Mouse (Mus musculus) neural tube, embryonic 13.5 days (tissue): ENCODE results near the gene Mc1r. TPM values are rescaled to one million over a fixed set of nuclear protein-coding genes. Genes with fewer than 3 reads are reported as not detected.
"Not testable (repeated sequence)": the region's sequence is repeated elsewhere in the genome, so short reads cannot be mapped to it uniquely, and the experiment has no call there.

Experiments used
- ATAC-seq: fragments of 200-750 bp; cut with Nextera tagmentation; 2 replicates; pipeline ENCODE4 v1.8.0; 2017; ENCODE audit warnings: low read depth, mild to moderate bottlenecking, moderate TSS enrichment, moderate library complexity
- H3K27ac ChIP-seq: fragments of 300-500 bp; sonication (generic); replicated peaks from 2 replicates; pipeline ENCODE4 v1.5.1; 2015; ENCODE audit warnings: moderate library complexity, mild to moderate bottlenecking, inconsistent platforms
- H3K27me3 ChIP-seq: fragments of 300-500 bp; sonication (generic); 2 replicates; pipeline ENCODE4 v1.6.1; 2015; ENCODE audit warnings: mild to moderate bottlenecking, inconsistent platforms
- H3K36me3 ChIP-seq: fragments of 300-500 bp; sonication (generic); 2 replicates; pipeline ENCODE4 v1.6.1; 2015; ENCODE audit warnings: mild to moderate bottlenecking, inconsistent platforms
- H3K4me1 ChIP-seq: fragments of 300-500 bp; sonication (generic); replicated peaks from 2 replicates; pipeline ENCODE4 v1.6.1; 2015; ENCODE audit warnings: inconsistent platforms
- H3K4me2 ChIP-seq: fragments of 300-500 bp; sonication (generic); 2 replicates; pipeline ENCODE4 v1.6.1; 2015; ENCODE audit warnings: inconsistent platforms, mild to moderate bottlenecking, moderate library complexity
- H3K4me3 ChIP-seq: fragments of 300-500 bp; sonication (generic); 2 replicates; pipeline ENCODE4 v1.5.1; 2015; ENCODE audit warnings: mild to moderate bottlenecking, inconsistent platforms
- H3K9ac ChIP-seq: fragments of 300-500 bp; sonication (generic); 2 replicates; pipeline ENCODE4 v1.6.1; 2015; ENCODE audit warnings: moderate library complexity, mild to moderate bottlenecking, inconsistent platforms
- H3K9me3 ChIP-seq: fragments of 300-500 bp; sonication (generic); 2 replicates; pipeline ENCODE4 v1.6.1; 2016; ENCODE audit warnings: inconsistent platforms
- WGBS: fragments of 180-500 bp; shearing (Covaris S2); methylation state at CpG from one replicate; pipeline ENCODE4 v1.1.7; 2015; 5-methylcytosine and 5-hydroxymethylcytosine counted together
- polyA plus RNA-seq: library from polyadenylated mRNA; unstranded; fragments of >200 nt; fragmentation: Nextera tagmentation; extraction: Ambion mirVana; gene quantifications from 2 replicates; pipeline ENCODE4 v1.2.1, GENCODE M21; 2015

The Mc1r gene
- polyA plus RNA-seq, 1 experiment from 2014 or later, result 0.22 TPM

DNA sequence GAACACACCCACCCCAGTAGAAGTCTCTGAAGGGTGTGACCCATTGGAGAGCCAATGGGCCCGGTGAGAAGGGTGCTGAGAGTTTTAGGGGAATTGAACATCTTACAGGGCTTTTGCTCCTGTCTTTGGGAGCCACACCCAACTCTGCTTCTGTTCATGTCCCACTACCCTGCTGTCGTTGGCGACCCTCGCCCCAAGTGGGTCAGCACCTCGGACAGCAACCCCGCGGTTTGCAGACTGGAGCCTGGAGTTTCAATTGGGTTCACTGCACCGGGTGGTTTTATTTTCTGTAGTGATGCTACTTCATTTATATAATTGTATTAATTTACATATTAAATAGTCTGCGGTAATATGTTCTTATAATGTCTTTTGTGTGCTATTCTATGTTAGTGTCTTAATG, 7.3 kb downstream of the Mc1r start:
- 10% methylated on average over 9 of the region's 9 CpGs for WGBS

GRCm38 (mm10) chr8:123414997-123415696, 8.2 kb downstream of the Mc1r start:
- H3K36me3 ChIP-seq, result peaks cover 31% of the 10 kb centered on the region
- 89% methylated on average over 5 of the region's 5 CpGs for WGBS
- peaks cover 42% of the 10 kb centered on the region for H3K4me1 ChIP-seq
- peak overlapping the region; percentile 100 for H3K9ac ChIP-seq
- H3K4me3 ChIP-seq, result peak overlapping the region; percentile 87
- H3K27ac ChIP-seq, H3K9me3 ChIP-seq, ATAC-seq, H3K27me3 ChIP-seq: not testable (repeated sequence)
- H3K4me2 ChIP-seq, result peak overlapping the region; percentile 85

More for the DNA sequence above, 7.3 kb downstream of the Mc1r start:
- Histone ChIP-seq H3K36me3 (peaks cover 22% of the 10 kb centered on the region), H3K4me1 (peaks cover 51% of the 10 kb centered on the region), H3K9me3 (no peaks in the 10 kb centered on the region), H3K27ac (peak overlapping the region; percentile 98), H3K4me3 (peak overlapping the region; percentile 87), H3K27me3 (no peaks in the 10 kb centered on the region; the same call in 1 of the 2 replicates), H3K4me2 (peak overlapping the region; percentile 85), H3K9ac (peak overlapping the region; percentile 100)
- ATAC-seq, result no peak

DNA sequence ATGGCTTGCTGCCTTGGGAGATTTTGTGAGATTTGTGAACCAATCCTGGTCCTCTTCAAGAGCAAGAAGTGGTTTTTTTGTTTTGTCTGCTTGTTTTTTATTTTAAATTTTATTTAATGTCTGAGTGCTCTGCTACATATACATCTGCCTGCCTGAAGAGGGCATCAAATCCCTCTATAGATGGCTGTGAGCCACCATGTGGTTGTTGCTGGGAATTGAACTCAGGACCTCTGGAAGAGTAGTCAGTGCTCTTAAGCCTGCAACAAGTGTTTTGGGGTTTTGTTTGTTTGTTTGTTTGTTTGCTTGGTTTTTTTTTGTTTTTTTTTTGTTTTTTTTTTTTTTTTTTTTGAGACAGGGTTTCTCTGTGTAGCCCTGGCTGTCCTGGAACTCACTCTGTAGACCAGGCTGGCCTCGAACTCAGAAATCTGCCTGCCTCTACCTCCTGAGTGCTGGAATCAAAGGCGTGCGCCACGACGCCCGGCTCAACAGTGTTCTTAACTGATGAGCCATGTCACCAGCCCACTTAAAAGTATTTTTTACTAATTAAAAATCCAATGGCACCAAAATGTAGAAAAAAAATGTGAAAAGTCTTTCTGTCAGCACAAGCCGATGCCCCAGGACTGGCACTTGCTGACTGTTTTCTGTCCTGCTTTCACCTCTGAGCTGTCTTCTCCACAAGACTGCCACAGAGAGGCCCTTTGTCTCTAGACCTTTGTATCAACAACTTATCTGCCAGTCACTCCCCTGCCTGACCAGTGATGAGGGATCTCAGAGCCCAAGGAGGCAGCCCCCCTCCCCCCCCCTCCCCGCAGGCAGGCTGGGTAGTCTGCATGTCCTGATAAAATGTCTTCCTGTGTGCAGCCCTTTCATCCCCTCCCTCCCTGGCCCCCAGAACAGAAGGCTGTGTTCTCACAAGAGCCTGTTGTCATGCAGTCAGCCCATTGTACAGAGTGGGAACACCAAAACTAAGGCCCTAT, 9.3 kb downstream of the Mc1r start:
- no peak for ATAC-seq
- Histone ChIP-seq H3K36me3 (peaks cover 42% of the 10 kb centered on the region), H3K4me1 (peaks cover 40% of the 10 kb centered on the region), H3K9me3 (no peaks in the 10 kb centered on the region), H3K27ac (no peak overlapping the region), H3K27me3 (no peaks in the 10 kb centered on the region), H3K4me3 (peak overlapping the region; percentile 87; the same call in 1 of the 2 replicates), H3K9ac (no peak overlapping the region; the same call in 1 of the 2 replicates), H3K4me2 (peak overlapping the region; percentile 85)
- 85% methylated on average over 8 of the region's 8 CpGs for WGBS

- Histone ChIP-seq H3K9me3 (no peaks in the 10 kb centered on the region), H3K4me2 (peak overlapping the region; percentile 85), H3K27ac (no peak overlapping the region), H3K4me1 (peaks cover 44% of the 10 kb centered on the region), H3K4me3 (0 out of 2 replicates have a peak overlapping the region, but pooled peaks have one; percentile 6), H3K36me3 (peaks cover 49% of the 10 kb centered on the region), H3K27me3 (no peaks in the 10 kb centered on the region), H3K9ac (no peak overlapping the region; the same call in none of the 2 replicates)
- ATAC-seq, result no peak
- 71% methylated on average over 8 of the region's 8 CpGs for WGBS
These were observed 10.1 kb downstream of the Mc1r start for GRCm38 (mm10) chr8:123416944-123417555.

DNA sequence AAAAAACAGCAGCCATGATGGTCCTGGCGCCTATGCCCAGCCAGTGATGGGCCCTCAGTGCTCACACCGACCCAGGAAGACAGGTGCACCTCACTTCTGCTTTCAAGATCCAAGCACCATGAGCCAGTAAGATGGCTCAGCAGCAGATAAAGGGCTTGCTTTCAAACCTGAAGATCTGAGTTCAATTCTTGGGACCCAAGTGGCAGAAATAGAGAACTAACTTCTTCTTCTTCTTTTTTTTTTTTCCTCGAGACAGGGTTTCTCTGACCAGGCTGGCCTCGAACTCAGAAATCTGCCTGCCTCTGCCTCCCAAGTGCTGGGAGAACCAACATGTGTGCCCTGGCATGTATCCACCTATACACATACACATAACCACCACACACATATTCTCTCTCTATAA, 12.8 kb downstream of the Mc1r start:
- no peaks in the 10 kb centered on the region for H3K27me3 ChIP-seq
- 80% methylated on average over 4 of the region's 4 CpGs for WGBS
- no peak overlapping the region for H3K9ac ChIP-seq
- H3K4me1 ChIP-seq, result peaks cover 52% of the 10 kb centered on the region
- ATAC-seq, result no peak
- H3K4me3 ChIP-seq, result no peak overlapping the region
- no peak overlapping the region for H3K27ac ChIP-seq
- peaks cover 66% of the 10 kb centered on the region for H3K36me3 ChIP-seq
- H3K9me3 ChIP-seq, result no peaks in the 10 kb centered on the region
- H3K4me2 ChIP-seq, result no peak overlapping the region

- Histone ChIP-seq H3K36me3 (peaks cover 66% of the 10 kb centered on the region), H3K9ac (0 out of 2 replicates have a peak overlapping the region, but pooled peaks have one; percentile 31), H3K4me1 (peaks cover 43% of the 10 kb centered on the region), H3K27me3 (no peaks in the 10 kb centered on the region), H3K4me2 (no peak overlapping the region), H3K4me3 (no peak overlapping the region), H3K9me3 (no peaks in the 10 kb centered on the region), H3K27ac (no peak overlapping the region)
- WGBS, result 91% methylated on average over 34 of the region's 34 CpGs
- no peak for ATAC-seq
These were observed 13.8 kb downstream of the Mc1r start for GRCm38 (mm10) chr8:123420525-123421281.

GRCm38 (mm10) chr8:123421325-123421724, 14.4 kb downstream of the Mc1r start:
- Histone ChIP-seq H3K36me3 (peaks cover 65% of the 10 kb centered on the region), H3K4me1 (peaks cover 38% of the 10 kb centered on the region), H3K4me2 (no peak overlapping the region), H3K9ac (peak overlapping the region; percentile 31; the same call in 1 of the 2 replicates), H3K4me3 (no peak overlapping the region), H3K27ac (no peak overlapping the region), H3K27me3 (no peaks in the 10 kb centered on the region), H3K9me3 (peaks cover 2% of the 10 kb centered on the region; the same call in 1 of the 2 replicates)
- no peak for ATAC-seq
- 89% methylated on average over 19 of the region's 19 CpGs for WGBS

DNA sequence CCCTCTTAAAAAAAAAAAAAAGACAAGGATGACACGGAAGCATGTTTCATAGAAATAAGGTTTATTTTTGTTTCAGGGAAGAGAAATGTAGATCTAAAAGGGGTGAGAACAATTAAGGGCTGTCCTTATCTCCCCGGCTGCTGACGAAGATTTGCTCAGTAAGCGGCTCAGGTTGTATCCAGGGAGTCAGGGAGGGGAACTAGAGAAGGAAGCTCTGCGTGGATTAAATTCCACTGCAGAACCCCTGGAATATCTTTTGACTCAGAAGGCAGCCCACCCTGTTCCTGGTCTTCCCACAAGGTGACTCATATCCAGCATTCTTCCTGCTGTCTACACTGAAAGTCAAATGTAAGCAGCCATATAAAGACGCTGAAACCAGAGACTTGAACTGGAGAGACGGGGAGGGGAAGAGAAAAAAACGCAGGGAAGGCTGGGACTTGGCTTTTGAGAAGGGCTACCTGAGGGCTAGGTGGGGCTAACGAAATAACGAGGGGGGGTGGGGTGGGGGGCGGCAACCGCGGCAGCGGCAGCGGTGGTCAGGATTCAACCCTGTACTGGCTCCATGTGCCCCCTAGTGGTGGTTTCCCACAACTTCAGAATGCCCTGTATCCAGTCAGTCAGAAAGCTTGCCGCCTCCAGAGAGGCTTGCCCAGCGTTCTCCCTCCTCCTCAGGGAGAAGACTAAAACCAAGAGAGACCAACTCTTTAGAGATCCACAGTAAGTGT, 15.3 kb downstream of the Mc1r start:
- 18% methylated on average over 17 of the region's 17 CpGs for WGBS
- Histone ChIP-seq H3K27me3 (no peaks in the 10 kb centered on the region), H3K9me3 (peaks cover 10% of the 10 kb centered on the region), H3K4me1 (peaks cover 29% of the 10 kb centered on the region), H3K27ac (no peak overlapping the region), H3K4me2 (peak overlapping the region; percentile 38), H3K36me3 (peaks cover 62% of the 10 kb centered on the region), H3K4me3 (no peak overlapping the region), H3K9ac (no peak overlapping the region)
- peak; percentile 52; the same call in 1 of the 2 replicates for ATAC-seq

DNA sequence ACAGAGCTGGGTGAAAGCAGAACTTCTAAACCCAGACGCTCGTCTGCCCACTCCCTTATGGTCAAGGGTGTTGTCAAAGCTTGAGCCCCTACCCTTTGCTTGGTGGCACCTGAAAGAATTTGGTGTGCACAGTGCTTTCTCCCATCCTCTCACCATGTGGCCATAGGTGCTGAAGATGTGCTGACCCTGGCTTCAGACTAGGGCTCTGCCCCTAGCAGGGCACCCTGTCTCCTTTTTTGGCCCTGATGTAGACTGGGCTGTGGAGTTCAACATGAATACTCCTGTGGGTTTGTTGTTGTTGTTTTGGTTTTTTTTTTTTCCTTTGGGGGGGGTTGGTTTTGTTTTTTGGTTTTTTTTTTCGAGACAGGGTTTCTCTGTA, 15.9 kb downstream of the Mc1r start:
- no peak overlapping the region for H3K4me3 ChIP-seq
- peaks cover 24% of the 10 kb centered on the region for H3K4me1 ChIP-seq
- ATAC-seq, result peak; percentile 68
- no peak overlapping the region for H3K4me2 ChIP-seq
- WGBS, result 16% methylated on average over 3 of the region's 3 CpGs
- H3K9ac ChIP-seq, result no peak overlapping the region
- H3K9me3 ChIP-seq, result peaks cover 16% of the 10 kb centered on the region
- H3K36me3 ChIP-seq, result peaks cover 58% of the 10 kb centered on the region
- H3K27me3 ChIP-seq, result no peaks in the 10 kb centered on the region
- H3K27ac ChIP-seq, result no peak overlapping the region

DNA sequence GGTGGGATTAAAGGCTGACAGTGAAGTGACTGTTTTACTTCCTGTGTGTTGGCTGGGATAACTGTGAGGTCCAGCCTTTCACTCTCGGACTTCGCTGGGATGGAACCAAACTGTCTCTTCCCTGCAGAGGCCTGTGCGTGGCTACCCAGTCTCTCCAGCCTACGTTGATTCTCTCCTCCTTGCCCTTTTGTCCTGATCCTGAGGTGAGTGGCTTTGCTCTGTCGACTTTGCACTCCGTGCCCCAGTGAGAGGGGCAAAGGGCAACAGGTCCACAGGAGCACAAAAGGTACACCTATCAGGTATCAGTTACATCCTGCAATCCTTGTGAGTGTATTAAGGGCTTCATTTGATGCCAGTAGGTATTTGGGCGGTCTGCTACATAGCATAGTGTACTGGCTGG, 16.5 kb downstream of the Mc1r start, which contains the start of gene Def8:
Def8 (plus strand) TSS at position 87 of the 400 bp plus-strand sequence.
- peaks cover 19% of the 10 kb centered on the region for H3K4me1 ChIP-seq
- H3K4me2 ChIP-seq, result peak within 1 kb of the TSS; percentile 38
- peaks cover 23% of the 10 kb centered on the region for H3K9me3 ChIP-seq
- no peaks in the 10 kb centered on the region for H3K27me3 ChIP-seq
- H3K4me3 ChIP-seq, result no peak within 1 kb of the TSS
- H3K36me3 ChIP-seq, result peaks cover 51% of the 10 kb centered on the region
- no peak within 1 kb of the TSS for H3K27ac ChIP-seq
- ATAC-seq, result no peak
- H3K9ac ChIP-seq, result no peak within 1 kb of the TSS
- WGBS, result 75% methylated on average over 7 of the region's 7 CpGs
